Mouse (Mus musculus): Measurements from ENCODE around the gene Hhatl.

GRCm38 (mm10) chr9:121797722-121798121, 5.4 kb upstream of the Hhatl start:
- TF ChIP-seq HCFC1 (IDR thresholded peaks at IDR 0.05; ENCODE audit: borderline replicate concordance, insufficient read depth, low read length) (no peak), ZC3H11A (IDR thresholded peaks at IDR 0.05; ENCODE audit: borderline replicate concordance, low read depth, low read length) (no peak), ZNF384 (IDR thresholded peaks at IDR 0.05; ENCODE audit: low read depth, low read length) (no peak), CHD2 (IDR thresholded peaks at IDR 0.05; ENCODE audit: low read depth, low read length) (no peak), MAFK (IDR thresholded peaks at IDR 0.05; ENCODE audit: insufficient read depth, low read depth, low read length) (no peak)
